Mouse (Mus musculus): ENCODE measurements around the gene Rprd2.

DNA sequence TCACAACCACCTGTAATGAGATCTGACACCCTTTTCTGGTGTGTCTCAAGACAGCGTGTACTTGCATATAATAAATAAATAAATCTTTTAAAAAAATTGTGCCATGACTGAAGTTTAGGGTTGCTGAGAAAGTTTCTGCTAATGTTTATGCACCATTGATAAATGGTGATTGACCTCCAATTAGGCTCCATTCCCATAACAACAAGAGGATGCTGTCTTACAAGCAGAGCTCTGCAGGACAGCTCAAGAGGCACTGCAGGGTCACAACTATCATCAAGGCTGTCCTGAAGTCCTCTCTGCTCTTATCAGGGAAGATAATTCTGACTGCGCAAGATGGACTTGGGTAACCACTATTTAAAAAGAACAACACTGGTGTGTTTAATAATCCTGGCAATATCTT is 100.5 kb downstream of the Rprd2 start:
- TF ChIP-seq POLR2A (IDR thresholded peaks at IDR 0.05; ENCODE audit: borderline replicate concordance, extremely low read depth, low read depth, low read length) (no peak), CTCF (IDR thresholded peaks at IDR 0.05; ENCODE audit: insufficient read depth, low read length) (no peak)

Data from lung, adult 2 months (tissue).